Mouse (Mus musculus) heart, adult 9 months (tissue): ENCODE data around the gene Ifngr2.

Experiments
- DNase-seq, 2 experiments: peaks; one replicate each; pipeline ENCODE4 v3.0.0; 2022; ENCODE audit warnings: low spot score in 2 of 2

The Ifngr2 gene

DNA sequence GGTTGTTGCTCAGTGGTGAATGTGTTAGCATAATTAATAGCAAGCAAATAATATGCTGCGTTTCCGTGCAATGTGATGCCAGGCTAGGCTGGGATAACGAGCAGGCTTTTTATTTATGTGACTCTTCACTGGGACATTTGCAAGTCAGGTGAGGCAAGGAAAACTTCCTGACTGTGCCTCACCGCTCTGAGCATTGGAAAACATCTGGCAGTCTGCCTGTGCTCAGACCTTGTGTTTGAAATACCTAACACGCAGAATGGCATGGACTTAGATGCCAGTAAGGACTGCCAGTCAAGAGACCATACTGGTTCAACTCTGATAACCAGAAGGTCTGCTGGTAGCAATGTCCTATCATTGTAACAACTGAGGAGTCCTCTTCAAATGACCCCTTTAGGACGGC, 58.3 kb downstream of the Ifngr2 start:
- peak in 1 of 2 experiments; percentile 24 for DNase-seq

DNA sequence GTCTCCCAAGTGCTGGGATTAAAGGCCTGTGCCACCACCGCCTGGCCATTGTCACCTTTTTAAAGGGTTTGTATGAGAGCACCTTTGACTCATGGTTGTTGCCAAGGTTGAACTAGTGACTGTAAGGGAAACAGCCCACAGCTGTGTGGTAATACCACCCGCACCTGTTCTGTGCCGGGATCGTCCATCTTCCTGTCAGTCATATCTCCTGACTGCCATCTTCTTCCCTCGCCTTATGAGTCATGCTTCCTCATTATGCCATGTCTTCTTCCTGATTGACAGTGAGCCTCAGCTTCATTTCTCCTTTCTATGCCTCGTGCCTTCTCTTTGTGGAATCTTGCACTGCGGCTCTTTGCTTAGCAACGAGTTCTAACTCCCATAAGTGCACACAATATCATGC, 60.1 kb downstream of the Ifngr2 start:
- DNase-seq: no peak

DNA sequence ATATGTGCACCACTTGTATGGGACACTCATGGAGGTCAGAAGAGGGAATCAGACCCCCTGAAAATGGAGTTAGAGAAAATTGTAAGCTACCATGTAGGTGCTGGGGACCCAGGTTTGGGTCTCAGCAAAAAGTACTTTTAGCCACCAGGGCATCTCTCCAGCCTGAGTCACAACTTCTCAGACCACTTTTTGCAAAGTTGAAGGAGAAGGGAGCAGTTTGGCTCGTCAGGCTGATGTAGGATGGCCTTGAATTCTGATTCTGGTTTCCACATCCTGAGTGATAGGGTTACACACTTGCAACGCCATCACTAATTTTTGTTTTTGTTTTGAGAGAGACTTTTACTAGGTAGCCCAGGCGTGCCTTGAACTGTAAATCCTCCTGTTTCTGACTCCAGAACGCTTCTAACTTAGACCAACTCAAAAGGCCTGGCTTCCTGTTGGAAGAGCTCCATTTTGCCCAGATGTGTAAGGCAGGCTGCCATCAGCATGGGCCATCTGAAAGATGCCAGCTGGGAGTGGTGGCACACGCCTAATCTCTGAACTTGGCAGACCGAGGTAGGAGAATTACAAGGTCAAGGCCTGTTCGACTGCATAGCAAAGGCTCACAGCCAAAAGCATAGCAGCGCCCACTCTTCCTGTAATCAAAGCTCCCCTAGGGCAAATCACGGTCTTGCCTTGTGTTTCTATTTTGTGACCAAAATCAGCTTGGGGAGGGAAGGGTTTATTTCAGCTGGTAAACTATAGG, 62.8 kb downstream of the Ifngr2 start:
- peak; percentile 58 to 71 for DNase-seq

DNA sequence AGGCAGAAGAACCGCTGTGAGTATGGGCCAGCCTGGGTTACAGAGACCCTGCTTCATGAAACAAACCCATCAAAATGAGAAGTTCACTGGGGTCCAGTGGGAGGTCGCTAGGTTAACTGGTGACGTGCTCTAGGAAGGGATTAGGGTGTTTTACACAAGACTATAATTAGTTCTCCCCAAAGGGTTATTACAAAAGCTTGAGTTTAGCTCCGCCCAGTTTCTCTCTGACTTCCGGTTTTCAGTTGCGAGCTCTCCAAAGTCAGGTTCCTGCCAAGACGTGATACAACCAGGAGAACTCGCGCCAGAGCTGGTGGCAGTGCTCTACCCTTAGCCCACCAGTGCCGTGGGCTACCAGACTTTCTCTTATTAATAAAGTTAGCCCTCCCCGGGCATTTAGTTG, 64.4 kb downstream of the Ifngr2 start:
- DNase-seq: peak in 1 of 2 experiments; percentile 16

DNA sequence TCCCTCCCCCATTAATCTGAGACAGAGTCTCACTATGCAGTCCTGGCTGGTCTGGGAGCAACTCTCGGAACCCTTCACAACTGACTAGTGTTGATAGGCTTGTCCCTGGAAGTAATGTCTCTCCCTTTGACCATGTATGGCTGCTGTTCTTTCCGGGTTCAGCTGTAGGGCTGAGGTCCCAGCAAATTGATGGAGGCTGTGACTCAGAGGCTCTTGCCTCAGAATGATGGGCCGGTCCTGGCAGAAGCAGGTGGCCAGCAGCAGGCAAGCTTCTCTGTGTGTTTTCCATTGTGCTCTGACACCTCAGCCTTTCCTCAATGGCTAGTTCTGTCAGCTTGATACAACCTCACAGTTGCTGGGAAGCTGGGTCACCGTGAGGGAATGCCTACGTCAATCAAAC, 65.7 kb downstream of the Ifngr2 start:
- DNase-seq: no peak

DNA sequence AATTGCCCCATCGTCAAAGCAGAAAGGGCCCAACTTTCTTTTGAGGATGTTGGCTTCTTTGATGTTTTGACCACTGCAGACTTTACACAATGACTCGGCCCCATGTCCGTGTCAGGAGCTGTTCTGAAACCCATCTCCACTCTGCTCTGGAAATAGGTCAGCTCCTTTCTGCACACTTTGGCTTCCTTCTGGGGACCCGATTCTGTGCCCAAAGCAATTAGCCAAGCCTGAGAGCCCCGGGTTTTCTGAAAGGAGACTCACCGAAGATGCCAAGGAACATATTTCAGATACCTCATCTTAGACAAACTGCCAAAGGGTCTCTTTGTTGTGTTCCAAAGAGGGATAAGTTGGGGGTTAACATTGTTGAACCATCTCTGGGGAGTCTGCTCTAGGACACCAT, 67.7 kb downstream of the Ifngr2 start:
- no peak for DNase-seq
